Mouse (Mus musculus): Measurements from ENCODE around the gene 5430427O19Rik.

DNA sequence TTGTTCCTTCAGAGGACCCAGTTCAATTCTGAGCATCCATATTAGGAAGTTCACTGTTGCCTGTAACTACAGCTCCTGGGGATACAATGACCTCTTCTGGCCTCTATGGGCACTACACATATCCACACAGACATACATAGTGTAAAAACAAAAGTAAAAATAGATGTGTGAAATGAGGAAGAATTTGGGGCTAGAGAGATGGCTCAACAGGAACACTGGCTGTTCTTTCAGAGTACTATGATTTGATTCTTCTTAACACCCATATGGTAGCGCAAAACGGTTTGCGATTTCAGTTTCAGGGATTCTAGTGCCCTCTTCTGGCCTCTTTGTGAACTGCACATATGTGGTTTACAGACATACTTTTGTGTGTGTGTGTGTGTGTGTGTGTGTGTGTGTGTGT, 48.9 kb downstream of the 5430427O19Rik start:
- TF ChIP-seq CTCF (IDR thresholded peaks at IDR 0.05; ENCODE audit: borderline replicate concordance, control insufficient read depth, extremely low read depth, insufficient read depth, low read length, poor library complexity), result no peak
- no peak for TF ChIP-seq POLR2A (IDR thresholded peaks at IDR 0.05; ENCODE audit: control insufficient read depth, extremely low read depth, insufficient read depth, low read length, poor library complexity)

Data from thymus, adult 2 months (tissue).